Mouse (Mus musculus) olfactory bulb, adult 2 months (tissue): ENCODE measurements around the gene Pde10a.

Experiments
- CTCF ChIP-seq: fragments of 200-500 bp; IDR thresholded peaks from 2 replicates; pipeline ENCODE4 v1.5.1; 2012; ENCODE audit warnings: low read depth, mild to moderate bottlenecking, low read length, moderate library complexity; ENCODE audit not compliant: insufficient read depth
- POLR2A ChIP-seq: fragments of 200-500 bp; IDR thresholded peaks from 2 replicates; pipeline ENCODE4 v1.6.1; 2012; ENCODE audit warnings: mild to moderate bottlenecking, low read depth, low read length, moderate library complexity; ENCODE audit not compliant: insufficient read depth

DNA sequence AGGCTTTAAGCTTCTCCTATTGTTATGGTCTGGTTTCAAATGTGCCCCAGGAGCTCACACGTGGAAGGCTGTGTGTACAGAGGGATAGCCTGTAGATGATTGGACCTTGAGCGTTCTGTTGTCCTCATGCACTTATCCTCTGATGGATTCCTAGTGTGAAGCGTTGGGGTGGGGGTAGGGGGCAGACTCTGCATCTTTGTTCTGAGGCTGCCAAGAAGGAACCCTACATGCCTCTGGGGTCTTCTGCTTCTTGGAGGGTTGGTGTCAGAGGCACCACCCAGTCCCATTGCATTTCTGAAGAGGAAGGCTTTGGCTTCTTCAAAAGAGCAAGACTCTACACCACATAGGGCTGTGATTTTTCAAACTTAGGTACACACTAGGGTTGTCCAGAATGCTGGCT, 28.4 kb downstream of the Pde10a start:
- TF ChIP-seq POLR2A (no peak), CTCF (no peak)
